Mouse (Mus musculus): ENCODE results near the gene Numbl. TPM values are rescaled to one million over a fixed set of nuclear protein-coding genes. Genes with fewer than 3 reads are reported as not detected.

The Numbl gene
- total RNA-seq, 1 experiment: 14.1 TPM

DNA sequence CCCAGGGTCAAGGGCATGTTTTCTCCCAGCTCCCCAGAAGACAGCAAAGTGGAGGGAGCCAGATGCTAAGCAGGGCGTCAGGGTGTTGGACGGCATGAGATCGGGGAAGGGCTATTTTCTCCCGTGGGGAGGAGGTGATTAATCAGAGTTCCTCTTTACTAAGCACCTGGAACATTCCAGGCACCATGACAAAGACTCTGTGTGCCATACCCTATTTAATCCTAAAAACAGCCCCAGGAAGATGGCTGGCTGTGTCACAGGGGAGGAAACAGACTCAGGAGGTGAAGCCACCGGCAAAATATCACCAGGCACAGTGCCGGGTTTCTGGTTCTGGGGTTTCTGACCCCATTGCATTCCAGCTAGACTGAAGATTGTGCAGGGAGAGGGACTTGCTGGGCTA, 36.3 kb upstream of the Numbl start:
- no peak overlapping the region for H3K9ac ChIP-seq (ENCODE audit: insufficient read depth, low read depth, low read length, poor library complexity, severe bottlenecking)
- H3K4me1 ChIP-seq (ENCODE audit: control insufficient read depth in 2 of 2, insufficient read depth in 2 of 2, low read length in 2 of 2, poor library complexity in 1 of 2): peaks cover 4 to 30% of the 10 kb centered on the region in 2 experiments; a peak in 2 of 4 replicates
- H3K9me3 ChIP-seq (ENCODE audit: control insufficient read depth, insufficient read depth, low read depth, low read length): no peaks in the 10 kb centered on the region
- H3K36me3 ChIP-seq (ENCODE audit: control insufficient read depth, insufficient read depth, low read length, poor library complexity, severe bottlenecking): peaks cover 5% of the 10 kb centered on the region; the same call in 1 of the 2 replicates
- in situ Hi-C loops (cut with MboI; ENCODE audit: low sequenced_read_pairs in 2 of 2, unreplicated experiment in 2 of 2): no loop called here
- no peak for TF ChIP-seq MAFK (IDR thresholded peaks at IDR 0.05; ENCODE audit: insufficient read depth, low read depth, low read length)
- no peak for TF ChIP-seq HCFC1 (IDR thresholded peaks at IDR 0.05; ENCODE audit: borderline replicate concordance, insufficient read depth, low read length)
- TF ChIP-seq ZNF384 (IDR thresholded peaks at IDR 0.05; ENCODE audit: low read depth, low read length): no peak
- H3K4me3 ChIP-seq (ENCODE audit: insufficient read depth in 1 of 2, low read depth in 1 of 2, low read length in 2 of 2, poor library complexity in 1 of 2, severe bottlenecking in 1 of 2): no peak overlapping the region
- no peak for DNase-seq (ENCODE audit: low read depth, low spot score)
- no peak overlapping the region for H3K27ac ChIP-seq (ENCODE audit: insufficient read depth, low read depth, low read length, poor library complexity, severe bottlenecking)

DNA sequence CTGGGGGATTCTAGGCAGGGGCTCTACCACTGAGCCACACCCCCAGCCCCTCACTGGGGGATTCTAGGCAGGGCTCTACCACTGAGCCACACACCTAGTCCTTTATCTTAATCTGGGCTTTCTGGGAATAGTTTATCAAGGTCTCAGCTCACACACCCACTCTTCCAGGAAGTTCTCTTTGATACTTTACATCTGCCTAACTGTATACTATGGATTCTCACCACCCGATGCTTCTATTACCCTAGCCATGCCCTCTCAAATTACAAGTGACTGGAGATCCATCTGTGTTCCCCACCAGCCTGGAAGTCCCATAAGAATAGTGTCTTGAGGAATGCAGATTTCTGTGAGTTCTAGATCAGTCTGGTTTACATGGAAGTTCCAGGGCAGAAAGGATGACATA, 35.7 kb upstream of the Numbl start:
- Histone ChIP-seq H3K36me3 (ENCODE audit: control insufficient read depth, insufficient read depth, low read length, poor library complexity, severe bottlenecking) (peaks cover 5% of the 10 kb centered on the region; the same call in 1 of the 2 replicates), H3K4me1 (ENCODE audit: control insufficient read depth in 2 of 2, insufficient read depth in 2 of 2, low read length in 2 of 2, poor library complexity in 1 of 2) (peaks cover 4 to 30% of the 10 kb centered on the region in 2 experiments; a peak in 2 of 4 replicates), H3K4me3 (ENCODE audit: insufficient read depth in 1 of 2, low read depth in 1 of 2, low read length in 2 of 2, poor library complexity in 1 of 2, severe bottlenecking in 1 of 2) (no peak overlapping the region), H3K9me3 (ENCODE audit: control insufficient read depth, insufficient read depth, low read depth, low read length) (no peaks in the 10 kb centered on the region), H3K9ac (ENCODE audit: insufficient read depth, low read depth, low read length, poor library complexity, severe bottlenecking) (no peak overlapping the region), H3K27ac (ENCODE audit: insufficient read depth, low read depth, low read length, poor library complexity, severe bottlenecking) (no peak overlapping the region)
- in situ Hi-C loops (cut with MboI; ENCODE audit: low sequenced_read_pairs in 2 of 2, unreplicated experiment in 2 of 2): no loop called here
- DNase-seq (ENCODE audit: low read depth, low spot score): no peak
- TF ChIP-seq ZNF384 (IDR thresholded peaks at IDR 0.05; ENCODE audit: low read depth, low read length) (no peak), ZC3H11A (IDR thresholded peaks at IDR 0.05; ENCODE audit: borderline replicate concordance, low read depth, low read length) (no peak), MAFK (IDR thresholded peaks at IDR 0.05; ENCODE audit: insufficient read depth, low read depth, low read length) (no peak)

DNA sequence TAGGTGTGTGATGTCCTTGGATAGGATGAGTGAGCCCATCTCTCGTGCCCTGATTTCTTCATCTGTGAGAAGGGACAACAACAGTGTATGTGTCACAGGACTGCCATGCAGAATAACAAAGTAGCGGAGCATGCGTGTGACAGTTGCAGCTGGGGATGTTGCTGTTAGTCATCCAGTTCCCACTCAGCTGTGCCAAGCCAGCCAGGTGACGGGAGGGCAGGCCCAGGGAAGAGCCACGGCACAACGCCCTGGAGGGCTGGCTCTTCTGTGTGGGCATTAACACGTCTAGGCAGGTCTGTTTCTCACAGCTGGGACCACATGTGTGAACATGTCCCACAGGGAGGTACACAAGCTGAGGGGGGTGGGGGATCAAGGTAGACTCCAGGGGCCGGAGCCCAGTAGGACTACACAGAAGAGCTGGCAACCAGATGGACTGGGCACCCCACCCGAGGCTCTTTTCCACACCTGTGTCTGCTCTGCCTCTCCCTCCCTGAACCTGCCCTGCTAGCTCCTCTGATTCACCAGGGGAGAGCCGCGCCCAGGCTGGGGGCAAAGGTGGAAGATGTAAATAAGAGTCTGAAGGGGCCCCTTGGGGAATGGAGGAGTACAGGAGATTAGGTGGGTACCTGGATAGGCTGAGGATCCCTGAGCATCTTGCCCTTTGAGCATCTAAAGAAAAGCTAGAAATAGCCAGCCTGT, 33.2 kb upstream of the Numbl start:
- Histone ChIP-seq H3K27ac (ENCODE audit: insufficient read depth, low read depth, low read length, poor library complexity, severe bottlenecking) (no peak overlapping the region), H3K4me1 (ENCODE audit: control insufficient read depth in 2 of 2, insufficient read depth in 2 of 2, low read length in 2 of 2, poor library complexity in 1 of 2) (peaks cover 4 to 28% of the 10 kb centered on the region in 2 experiments; a peak in 2 of 4 replicates), H3K36me3 (ENCODE audit: control insufficient read depth, insufficient read depth, low read length, poor library complexity, severe bottlenecking) (no peaks in the 10 kb centered on the region; the same call in 1 of the 2 replicates), H3K4me3 (ENCODE audit: insufficient read depth in 1 of 2, low read depth in 1 of 2, low read length in 2 of 2, poor library complexity in 1 of 2, severe bottlenecking in 1 of 2) (no peak overlapping the region), H3K9me3 (ENCODE audit: control insufficient read depth, insufficient read depth, low read depth, low read length) (no peaks in the 10 kb centered on the region), H3K9ac (ENCODE audit: insufficient read depth, low read depth, low read length, poor library complexity, severe bottlenecking) (peak overlapping the region; percentile 1; the same call in 1 of the 2 replicates)
- DNase-seq (ENCODE audit: low read depth, low spot score): no peak
- in situ Hi-C loops (cut with MboI; ENCODE audit: low sequenced_read_pairs in 2 of 2, unreplicated experiment in 2 of 2): no loop called here
- TF ChIP-seq CHD2 (IDR thresholded peaks at IDR 0.05; ENCODE audit: low read depth, low read length) (no peak), ZC3H11A (IDR thresholded peaks at IDR 0.05; ENCODE audit: borderline replicate concordance, low read depth, low read length) (no peak), HCFC1 (IDR thresholded peaks at IDR 0.05; ENCODE audit: borderline replicate concordance, insufficient read depth, low read length) (no peak), MAFK (IDR thresholded peaks at IDR 0.05; ENCODE audit: insufficient read depth, low read depth, low read length) (no peak), ZNF384 (IDR thresholded peaks at IDR 0.05; ENCODE audit: low read depth, low read length) (no peak)

DNA sequence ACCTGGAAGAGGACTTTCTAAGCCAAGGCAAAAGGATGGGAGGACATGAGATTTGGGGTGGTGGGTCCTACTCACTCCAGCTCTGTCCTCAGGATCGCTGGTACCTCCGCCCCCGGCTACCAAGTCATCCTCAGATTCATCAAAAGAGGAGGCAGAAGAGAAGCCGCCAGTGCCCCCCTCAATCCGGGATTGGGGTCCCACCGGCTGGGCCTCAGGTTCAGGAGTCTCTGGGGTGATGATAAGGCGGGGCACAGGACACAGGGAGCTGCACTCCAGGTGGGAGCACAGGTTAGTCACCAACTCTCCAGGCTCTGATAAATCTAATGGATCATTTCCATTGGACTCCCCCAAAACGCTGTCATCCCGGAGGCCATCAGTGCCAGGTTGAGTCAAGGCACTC, 31.0 kb upstream of the Numbl start:
- peak overlapping the region; percentile 83 for H3K9ac ChIP-seq (ENCODE audit: insufficient read depth, low read depth, low read length, poor library complexity, severe bottlenecking)
- in situ Hi-C loops (cut with MboI; ENCODE audit: low sequenced_read_pairs in 2 of 2, unreplicated experiment in 2 of 2): no loop called here
- TF ChIP-seq CHD2 (IDR thresholded peaks at IDR 0.05; ENCODE audit: low read depth, low read length): no peak
- TF ChIP-seq HCFC1 (IDR thresholded peaks at IDR 0.05; ENCODE audit: borderline replicate concordance, insufficient read depth, low read length): no peak
- TF ChIP-seq ZNF384 (IDR thresholded peaks at IDR 0.05; ENCODE audit: low read depth, low read length): no peak
- TF ChIP-seq ZC3H11A (IDR thresholded peaks at IDR 0.05; ENCODE audit: borderline replicate concordance, low read depth, low read length): no peak
- no peak for TF ChIP-seq MAFK (IDR thresholded peaks at IDR 0.05; ENCODE audit: insufficient read depth, low read depth, low read length)

More for the DNA sequence above, 31.0 kb upstream of the Numbl start:
- DNase-seq (ENCODE audit: low read depth, low spot score): no peak
- H3K9me3 ChIP-seq (ENCODE audit: control insufficient read depth, insufficient read depth, low read depth, low read length): no peaks in the 10 kb centered on the region
- H3K36me3 ChIP-seq (ENCODE audit: control insufficient read depth, insufficient read depth, low read length, poor library complexity, severe bottlenecking): no peaks in the 10 kb centered on the region; the same call in 1 of the 2 replicates
- peaks cover 6 to 29% of the 10 kb centered on the region in 2 experiments; a peak in 2 of 4 replicates for H3K4me1 ChIP-seq (ENCODE audit: control insufficient read depth in 2 of 2, insufficient read depth in 2 of 2, low read length in 2 of 2, poor library complexity in 1 of 2)
- H3K27ac ChIP-seq (ENCODE audit: insufficient read depth, low read depth, low read length, poor library complexity, severe bottlenecking): no peak overlapping the region
- peak overlapping the region; percentile 82 to 89 for H3K4me3 ChIP-seq (ENCODE audit: insufficient read depth in 1 of 2, low read depth in 1 of 2, low read length in 2 of 2, poor library complexity in 1 of 2, severe bottlenecking in 1 of 2)
